ENCODE assay signal across 12 mouse cellular contexts in the genomic region with DNA sequence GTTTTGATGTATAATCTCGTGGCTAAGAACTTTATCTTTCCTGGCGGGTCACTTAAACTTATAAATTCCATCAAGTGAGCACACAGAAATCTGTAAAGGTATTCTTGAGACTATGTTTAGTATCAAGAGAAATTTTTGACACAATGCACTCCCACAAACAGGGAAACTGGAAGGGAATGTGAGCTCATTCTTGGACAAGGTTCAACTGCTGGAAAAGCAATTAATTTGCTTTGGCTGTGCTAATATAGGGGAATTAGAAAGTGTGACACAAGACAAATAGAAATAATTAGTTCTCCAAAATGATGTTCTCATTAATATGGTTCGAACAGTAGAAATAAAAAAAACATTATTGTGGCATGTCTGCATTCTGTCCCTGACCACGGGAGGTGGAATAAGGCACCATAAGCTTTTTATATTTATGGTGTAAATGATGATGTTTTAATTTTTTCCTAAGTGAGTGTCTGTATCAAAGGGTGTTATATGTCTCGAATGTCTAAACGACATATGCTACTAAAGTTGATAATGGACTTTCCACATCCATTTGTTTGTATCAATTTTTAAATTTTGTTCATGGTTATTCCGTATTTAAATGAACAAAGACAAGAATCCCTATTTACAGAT.
A peak's percentile ranks its signal among the peaks of the same experiment; 100 is the strongest.
DNase-seq lines count a peak whose midpoint lies in the region; ATAC-seq and TF ChIP-seq lines count a peak whose summit lies in the region.
"Had no signal": no experiment of that assay in that cellular context is flagged by ENCODE, and none has a peak within 500 bp of the region (broad histone marks: within the 10 kb centered on the region; RNA-seq: fewer than 3 reads in every experiment).

No protein-coding gene starts in this region.

- TF ChIP-seq CTCF in layer of hippocampus, adult 2 months (conservative IDR thresholded peaks at IDR 0.05), result no peak

- H3K9ac ChIP-seq in forebrain, embryonic 11.5 days (ENCODE audit: low read length), result no peak overlapping the region
- H3K9ac ChIP-seq: embryonic facial prominence, embryonic 15.5 days; liver, embryonic 13.5 days had no signal

- no peaks in the 10 kb centered on the region for H3K36me3 ChIP-seq in forebrain, embryonic 11.5 days (ENCODE audit: control insufficient read depth, insufficient read depth, low read length)
- H3K36me3 ChIP-seq in forebrain, embryonic 10.5 days (replicated peaks), result 0 out of 2 replicates have a peak, but pooled peaks cover 3% of the 10 kb centered on the region
- H3K36me3 ChIP-seq: embryonic facial prominence, embryonic 15.5 days; liver, embryonic 13.5 days had no signal

- peak; percentile 79 for ATAC-seq in forebrain, embryonic 11.5 days (replicated peaks; ENCODE audit: low FRiP score)

- H3K27me3 ChIP-seq in forebrain, embryonic 11.5 days (ENCODE audit: control insufficient read depth, insufficient read depth, low read length), result no peaks in the 10 kb centered on the region
- H3K27me3 ChIP-seq in forebrain, embryonic 10.5 days (ENCODE audit: poor library complexity, severe bottlenecking), result no peaks in the 10 kb centered on the region
- H3K27me3 ChIP-seq: embryonic facial prominence, embryonic 15.5 days; liver, embryonic 13.5 days had no signal

- DNase-seq in forebrain, embryonic 11.5 days (ENCODE audit: low spot score), result no peak
- DNase-seq in forebrain, embryonic 10.5 days (ENCODE audit: extremely low spot score, low spot score), result no peak
- peak in 1 of 2 experiments; percentile 20 for DNase-seq in layer of hippocampus, adult 2 months (ENCODE audit: low spot score in 2 of 2)
- DNase-seq in layer of hippocampus, adult 9-11 months, result no peak
- DNase-seq in Muller cell, postnatal 12 days (ENCODE audit: inconsistent ontology term), result peak; percentile 89
- peak; percentile 67 to 73 for DNase-seq in heart, adult 9 months (ENCODE audit: low spot score in 2 of 2)
- DNase-seq in right cerebral cortex, adult 18-20 months, result no peak
- no peak for DNase-seq in spleen, postnatal 14 days (ENCODE audit: low spot score in 2 of 2)
- DNase-seq: adrenal gland, adult 8-10 months; liver, embryonic 13.5 days; right cerebral cortex, postnatal 25 days had no signal

- H3K27ac ChIP-seq in forebrain, embryonic 11.5 days (ENCODE audit: low read depth, low read length), result no peak overlapping the region
- no peak overlapping the region for H3K27ac ChIP-seq in forebrain, embryonic 10.5 days
- H3K27ac ChIP-seq in layer of hippocampus, adult 2 months, result no peak overlapping the region
- H3K27ac ChIP-seq: embryonic facial prominence, embryonic 15.5 days; liver, embryonic 13.5 days had no signal

- H3K9me3 ChIP-seq in forebrain, embryonic 11.5 days (ENCODE audit: control insufficient read depth, low read length), result no peaks in the 10 kb centered on the region
- H3K9me3 ChIP-seq in forebrain, embryonic 10.5 days, result no peaks in the 10 kb centered on the region
- H3K9me3 ChIP-seq: embryonic facial prominence, embryonic 15.5 days; liver, embryonic 13.5 days had no signal

- H3K4me3 ChIP-seq in forebrain, embryonic 11.5 days (ENCODE audit: low read depth, low read length), result no peak overlapping the region
- no peak overlapping the region for H3K4me3 ChIP-seq in forebrain, embryonic 10.5 days
- peak overlapping the region; percentile 6; the same call in 1 of the 2 replicates for H3K4me3 ChIP-seq in layer of hippocampus, adult 2 months
- H3K4me3 ChIP-seq: embryonic facial prominence, embryonic 15.5 days; liver, embryonic 13.5 days had no signal

- no peaks in the 10 kb centered on the region for H3K4me1 ChIP-seq in forebrain, embryonic 11.5 days (replicated peaks; ENCODE audit: control insufficient read depth, insufficient read depth, low read length)
- no peaks in the 10 kb centered on the region for H3K4me1 ChIP-seq in forebrain, embryonic 10.5 days
- H3K4me1 ChIP-seq: embryonic facial prominence, embryonic 15.5 days; liver, embryonic 13.5 days had no signal

- no peak overlapping the region for H3K4me2 ChIP-seq in forebrain, embryonic 11.5 days (ENCODE audit: low read depth, low read length, severe bottlenecking)
- H3K4me2 ChIP-seq: embryonic facial prominence, embryonic 15.5 days; liver, embryonic 13.5 days had no signal

- 68% methylated on average over 7 of the region's 7 CpGs for WGBS in forebrain, embryonic 11.5 days
- WGBS in forebrain, embryonic 10.5 days, result 85% methylated on average over 7 of the region's 7 CpGs

Comparison
In these comparisons a context has a peak if more than half of its experiments do, and no peak if none do; other contexts are left out.
1. DNase-seq: peak in Muller cell, postnatal 12 days (single experiment) and heart, adult 9 months (2 of 2); none in forebrain, embryonic 11.5 days (single experiment), forebrain, embryonic 10.5 days (single experiment), layer of hippocampus, adult 9-11 months (single experiment), right cerebral cortex, adult 18-20 months (single experiment) and spleen, postnatal 14 days (0 of 2).